Mouse (Mus musculus): ENCODE data around the gene 4930513O06Rik. TPM values are rescaled to one million over a fixed set of nuclear protein-coding genes. Genes with fewer than 3 reads are reported as not detected.

The 4930513O06Rik gene
- total and polyA plus RNA-seq, 3 experiments = not detected

GRCm38 (mm10) chrX:139078493-139078892, 7.5 kb upstream of the 4930513O06Rik start:
- no peaks in the 10 kb centered on the region for H3K4me1 ChIP-seq (ENCODE audit: control insufficient read depth in 1 of 2, insufficient read depth in 2 of 2, low read length in 2 of 2)
- no peak for DNase-seq (ENCODE audit: low read depth, low spot score)
- no peak overlapping the region for H3K27ac ChIP-seq (ENCODE audit: control insufficient read depth, low read depth, low read length)
- H3K36me3 ChIP-seq (ENCODE audit: control insufficient read depth in 1 of 2, insufficient read depth in 2 of 2, low read length in 2 of 2) = no peaks in the 10 kb centered on the region
- H3K9ac ChIP-seq (ENCODE audit: control insufficient read depth, low read depth, low read length, poor library complexity, severe bottlenecking) = no peak overlapping the region
- no peaks in the 10 kb centered on the region for H3K79me2 ChIP-seq (ENCODE audit: control insufficient read depth, insufficient read depth, low read length, poor library complexity)
- no peaks in the 10 kb centered on the region for H3K27me3 ChIP-seq (ENCODE audit: control insufficient read depth in 1 of 2, insufficient read depth in 2 of 2, low read length in 2 of 2)
- TF ChIP-seq CHD2 (IDR thresholded peaks at IDR 0.05; ENCODE audit: low read length) (no peak), EP300 (IDR thresholded peaks at IDR 0.05; ENCODE audit: low read depth in 1 of 2, low read length in 2 of 2) (no peak), CTCF (IDR thresholded peaks at IDR 0.05 in 2 of 3, conservative IDR thresholded peaks at IDR 0.05 in 1 of 3; ENCODE audit: control insufficient read depth in 1 of 3, insufficient read depth in 1 of 3, low read depth in 2 of 3, low read length in 3 of 3, poor library complexity in 1 of 3, severe bottlenecking in 1 of 3) (no peak), ETS1 (IDR thresholded peaks at IDR 0.05; ENCODE audit: low read depth, low read length) (no peak), USF1 (IDR thresholded peaks at IDR 0.05; ENCODE audit: low read depth, low read length) (no peak), ZNF384 (IDR thresholded peaks at IDR 0.05; ENCODE audit: low read depth, low read length) (no peak), POLR2AphosphoS5 (IDR thresholded peaks at IDR 0.05; ENCODE audit: borderline replicate concordance, low read depth, low read length) (no peak), MAFK (IDR thresholded peaks at IDR 0.05; ENCODE audit: borderline replicate concordance, low read depth, low read length) (no peak), MYC (IDR thresholded peaks at IDR 0.05; ENCODE audit: low read depth, low read length) (no peak), SMC3 (IDR thresholded peaks at IDR 0.05; ENCODE audit: low read depth, low read length) (no peak), SIN3A (IDR thresholded peaks at IDR 0.05; ENCODE audit: low read length) (no peak), TBP (IDR thresholded peaks at IDR 0.05; ENCODE audit: low read depth, low read length) (no peak), BHLHE40 (IDR thresholded peaks at IDR 0.05; ENCODE audit: borderline replicate concordance, low read depth, low read length) (no peak), E2F4 (IDR thresholded peaks at IDR 0.05; ENCODE audit: borderline replicate concordance, low read depth, low read length) (no peak), ZMIZ1 (IDR thresholded peaks at IDR 0.05; ENCODE audit: low read depth, low read length) (no peak), NELFE (IDR thresholded peaks at IDR 0.05; ENCODE audit: low read depth, low read length) (no peak), TAL1 (IDR thresholded peaks at IDR 0.05; ENCODE audit: low read length) (no peak), ELF1 (IDR thresholded peaks at IDR 0.05; ENCODE audit: low read depth, low read length) (no peak), RCOR1 (IDR thresholded peaks at IDR 0.05; ENCODE audit: low read depth, low read length) (no peak), POLR2AphosphoS2 (IDR thresholded peaks at IDR 0.05; ENCODE audit: low read length) (no peak)
- H3K9me3 ChIP-seq (replicated peaks; ENCODE audit: insufficient read depth, low read length) = no peaks in the 10 kb centered on the region
- H3K4me3 ChIP-seq (ENCODE audit: control insufficient read depth in 1 of 2, insufficient read depth in 1 of 2, low read depth in 2 of 2, low read length in 2 of 2) = no peak overlapping the region

DNA sequence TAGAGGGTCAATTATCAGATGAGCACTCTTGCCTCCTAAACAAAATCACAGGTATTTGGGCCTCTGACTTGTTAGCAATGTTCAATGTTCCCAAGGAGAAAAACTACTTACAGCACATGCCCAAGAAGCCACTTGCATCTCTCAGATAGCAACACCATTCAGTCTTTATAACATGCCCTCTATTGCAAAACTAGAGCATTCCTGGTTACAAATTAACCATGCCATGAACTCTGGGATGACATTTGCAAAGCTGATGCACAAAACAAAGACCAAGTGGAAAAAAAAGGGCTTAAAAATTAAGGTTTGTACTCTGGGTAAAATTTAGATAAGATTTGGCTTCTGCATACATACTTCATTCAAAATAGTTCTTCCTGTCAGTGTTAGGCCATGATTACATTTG, 966 bp upstream of the 4930513O06Rik start, which contains the start of gene Serpina7:
Serpina7 (minus strand) TSS at position 160 of the 400 bp plus-strand sequence.
- no peak for DNase-seq (ENCODE audit: low read depth, low spot score)
- no peaks in the 10 kb centered on the region for H3K4me1 ChIP-seq (ENCODE audit: control insufficient read depth in 1 of 2, insufficient read depth in 2 of 2, low read length in 2 of 2)
- H3K36me3 ChIP-seq (ENCODE audit: control insufficient read depth in 1 of 2, insufficient read depth in 2 of 2, low read length in 2 of 2) = no peaks in the 10 kb centered on the region
- H3K79me2 ChIP-seq (ENCODE audit: control insufficient read depth, insufficient read depth, low read length, poor library complexity) = no peaks in the 10 kb centered on the region
- H3K27me3 ChIP-seq (ENCODE audit: control insufficient read depth in 1 of 2, insufficient read depth in 2 of 2, low read length in 2 of 2) = no peaks in the 10 kb centered on the region
- no peak within 1 kb of the TSS for H3K4me3 ChIP-seq (ENCODE audit: control insufficient read depth in 1 of 2, insufficient read depth in 1 of 2, low read depth in 2 of 2, low read length in 2 of 2)
- H3K9me3 ChIP-seq (replicated peaks; ENCODE audit: insufficient read depth, low read length) = no peaks in the 10 kb centered on the region
- TF ChIP-seq HCFC1 (IDR thresholded peaks at IDR 0.05; ENCODE audit: low read depth, low read length) (no peak), JUND (IDR thresholded peaks at IDR 0.05; ENCODE audit: low read depth, low read length) (no peak), CHD2 (IDR thresholded peaks at IDR 0.05; ENCODE audit: low read length) (no peak), SMC3 (IDR thresholded peaks at IDR 0.05; ENCODE audit: low read depth, low read length) (no peak), USF1 (IDR thresholded peaks at IDR 0.05; ENCODE audit: low read depth, low read length) (no peak), ZC3H11A (IDR thresholded peaks at IDR 0.05; ENCODE audit: low read depth, low read length) (no peak), TCF12 (IDR thresholded peaks at IDR 0.05; ENCODE audit: low read depth, low read length) (no peak), UBTF (IDR thresholded peaks at IDR 0.05; ENCODE audit: borderline replicate concordance, insufficient read depth, low read depth, low read length) (no peak), EP300 (IDR thresholded peaks at IDR 0.05; ENCODE audit: low read depth in 1 of 2, low read length in 2 of 2) (no peak), RCOR1 (IDR thresholded peaks at IDR 0.05; ENCODE audit: low read depth, low read length) (no peak), ZKSCAN1 (IDR thresholded peaks at IDR 0.05; ENCODE audit: low read depth, low read length) (no peak), ETS1 (IDR thresholded peaks at IDR 0.05; ENCODE audit: low read depth, low read length) (no peak), MXI1 (IDR thresholded peaks at IDR 0.05; ENCODE audit: low read depth, low read length) (no peak), GATA1 (IDR thresholded peaks at IDR 0.05; ENCODE audit: low read depth, low read length) (no peak), POLR2AphosphoS5 (IDR thresholded peaks at IDR 0.05; ENCODE audit: borderline replicate concordance, low read depth, low read length) (no peak), TAL1 (IDR thresholded peaks at IDR 0.05; ENCODE audit: low read length) (no peak)
- no peak within 1 kb of the TSS for H3K27ac ChIP-seq (ENCODE audit: control insufficient read depth, low read depth, low read length)
- H3K9ac ChIP-seq (ENCODE audit: control insufficient read depth, low read depth, low read length, poor library complexity, severe bottlenecking) = no peak within 1 kb of the TSS
